Mouse (Mus musculus) stomach, postnatal 0 days (tissue): ENCODE results near the gene Myo3b.

Source experiments
- CTCF ChIP-seq: IDR thresholded peaks from 2 replicates; pipeline ENCODE4 v1.5.1; 2016; ENCODE audit warnings: antibody characterized with exemption, low read depth, mild to moderate bottlenecking, moderate library complexity
- EP300 ChIP-seq: optimal IDR thresholded peaks from 2 replicates; pipeline ENCODE3; 2016; ENCODE audit warnings: antibody characterized with exemption

- TF ChIP-seq CTCF (no peak), EP300 (no peak)
Observed at GRCm38 (mm10) chr2:70399441-70400115, 360.7 kb downstream of the Myo3b start.
